Mouse (Mus musculus) G1E (cell line): ENCODE data around the gene Dab2.

Source experiments
- CTCF ChIP-seq: IDR thresholded peaks from 2 replicates; pipeline ENCODE4 v1.5.1; 2012; ENCODE audit warnings: low read depth, low read length, inconsistent platforms, mixed read lengths
- GATA1 ChIP-seq: IDR thresholded peaks from 2 replicates; pipeline ENCODE4 v1.6.1; 2012; ENCODE audit warnings: borderline replicate concordance, low read length, inconsistent platforms, mixed read lengths
- GATA2 ChIP-seq: IDR thresholded peaks from 2 replicates; pipeline ENCODE4 v1.6.1; 2012; ENCODE audit warnings: low read depth, low read length, inconsistent platforms, borderline replicate concordance
- TAL1 ChIP-seq: conservative IDR thresholded peaks from 2 replicates; pipeline ENCODE4 v1.6.1; 2012; ENCODE audit warnings: low read depth, low read length, inconsistent platforms, mixed read lengths

GRCm38 (mm10) chr15:6278606-6279468 is 20.8 kb upstream of the Dab2 start:
- no peak for TF ChIP-seq CTCF
- TF ChIP-seq GATA2 = no peak
- no peak for TF ChIP-seq GATA1
- TF ChIP-seq TAL1 = no peak
